Mouse (Mus musculus) regulatory T cell (primary cell): Measurements from ENCODE around the gene Mybpc1.

Experiments used
- in situ Hi-C: fragments of 300-600 bp; cut with MboI, MseI; formaldehyde crosslinking; loops from one replicate; pipeline ENCODE4 v1.15.1; 2025; ENCODE audit warnings: high pct_unique_total_duplicates

Mybpc1 gene

DNA sequence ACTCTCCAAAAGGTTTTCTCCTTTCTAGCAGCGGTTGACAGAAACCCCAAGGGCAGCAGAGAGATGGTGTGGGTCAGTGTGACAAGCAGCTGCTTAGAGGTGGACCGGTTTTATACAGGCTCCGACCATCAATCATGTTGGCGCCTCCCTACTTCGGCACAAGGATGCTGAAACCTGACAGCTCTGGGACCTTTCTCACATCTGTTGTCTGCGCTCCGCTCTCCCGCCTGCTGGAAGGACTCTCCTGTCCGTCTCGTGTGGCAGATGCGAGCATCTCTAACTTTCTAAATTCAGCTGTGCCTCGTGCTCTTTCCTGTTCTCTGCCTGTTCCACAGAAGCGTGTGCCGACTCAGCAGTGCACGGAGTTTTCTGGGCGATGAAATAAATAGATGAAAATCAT is at the start of gene Mybpc1:
Mybpc1 (minus strand) TSS at position 210 of the 400 bp plus-strand sequence.
- in situ Hi-C loops = no loop called here

GRCm38 (mm10) chr10:88645448-88645847 is 40.5 kb upstream of the Mybpc1 start:
- in situ Hi-C loops = no loop called here

GRCm38 (mm10) chr10:88631330-88631953 is 26.5 kb upstream of the Mybpc1 start:
- in situ Hi-C loops = no loop called here

DNA sequence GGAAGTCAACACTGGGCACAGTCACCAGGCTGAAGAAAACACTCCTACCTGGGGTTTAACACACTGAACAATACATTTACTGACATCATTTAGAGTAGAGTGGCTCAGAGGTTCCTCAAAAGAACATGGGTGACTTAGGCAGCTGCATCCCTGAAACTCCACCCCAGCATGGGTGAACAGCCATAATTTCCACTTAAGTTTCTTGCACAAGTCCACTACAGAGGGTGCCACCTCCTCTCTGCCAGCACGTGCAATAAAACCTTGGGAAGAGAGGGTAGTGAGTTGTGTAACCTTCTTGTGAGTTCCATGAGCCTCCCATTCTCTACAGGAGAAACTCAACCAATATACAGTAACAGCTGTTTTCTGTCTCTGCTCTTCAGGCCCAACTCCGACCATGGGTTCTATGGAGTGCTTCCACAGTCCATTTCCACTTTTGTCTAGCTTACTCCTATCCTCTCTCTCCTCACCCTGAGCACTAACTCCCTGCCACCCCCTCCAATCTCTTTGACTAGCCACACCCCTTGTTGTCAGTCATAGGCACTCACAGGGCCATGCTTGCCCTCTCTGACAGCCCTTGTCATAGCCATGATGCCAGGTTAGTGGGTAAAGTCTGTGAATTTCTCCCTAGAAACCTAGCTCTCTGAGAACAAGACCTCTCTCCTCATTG is 25.8 kb upstream of the Mybpc1 start:
- in situ Hi-C loops = no loop called here

DNA sequence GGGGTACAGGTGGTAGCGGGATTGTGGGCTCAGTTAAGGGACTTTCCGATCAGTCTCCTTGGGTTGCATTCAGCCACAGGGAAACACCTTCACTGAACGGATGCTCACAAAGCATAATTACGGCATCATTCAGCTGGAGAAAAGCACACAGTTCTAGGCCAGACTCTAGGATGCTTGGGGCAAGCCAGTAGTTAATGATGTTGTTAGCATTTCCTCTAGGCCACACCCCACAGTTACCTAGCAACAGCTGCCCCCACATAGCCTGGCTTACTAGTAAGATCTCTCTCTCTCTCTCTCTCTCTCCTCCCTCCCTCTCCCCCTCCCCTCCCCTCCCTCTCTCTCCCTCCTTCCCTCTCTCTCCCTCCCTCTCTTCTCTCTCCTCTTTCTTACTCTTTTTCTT is 22.1 kb upstream of the Mybpc1 start:
- in situ Hi-C loops = no loop called here

DNA sequence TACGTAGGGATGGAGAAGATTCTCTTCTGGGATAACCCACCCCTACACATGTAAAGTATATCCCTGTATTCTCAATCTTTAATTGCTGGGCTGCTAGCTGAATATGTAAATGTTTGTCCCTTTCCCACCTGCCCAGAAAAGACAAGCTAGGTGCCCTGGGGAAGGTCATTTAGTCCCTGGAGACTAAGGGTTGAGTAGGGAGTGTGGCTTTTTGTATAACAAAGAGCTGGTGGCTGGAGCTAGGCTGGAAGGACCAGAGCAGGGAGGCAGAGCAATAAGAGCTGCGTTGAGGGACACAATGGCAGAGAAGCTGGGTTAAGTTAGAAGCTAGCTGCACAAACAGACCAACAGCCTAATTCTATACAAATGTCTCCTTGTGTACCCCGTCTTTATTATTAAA is 21.2 kb upstream of the Mybpc1 start:
- in situ Hi-C loops = no loop called here

DNA sequence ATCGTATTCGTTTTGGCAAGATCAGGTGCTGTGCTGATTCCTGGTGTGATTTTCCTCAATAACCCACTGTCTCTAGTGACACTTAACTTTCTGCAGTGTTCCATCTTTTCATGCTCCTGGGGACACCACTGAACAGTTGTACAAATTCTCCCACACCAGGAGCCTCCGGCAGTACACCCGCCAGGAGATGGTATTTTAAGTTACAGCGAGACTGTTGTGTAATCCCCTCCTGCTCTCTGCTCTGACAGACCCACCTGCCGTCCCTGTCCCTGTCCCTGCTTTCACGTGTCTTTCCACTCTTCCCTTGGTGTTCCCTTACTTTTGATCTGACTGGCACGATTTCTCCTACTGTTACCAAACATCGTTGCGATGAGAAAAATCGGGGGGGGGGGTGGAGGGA is 19.3 kb upstream of the Mybpc1 start:
- in situ Hi-C loops = no loop called here

DNA sequence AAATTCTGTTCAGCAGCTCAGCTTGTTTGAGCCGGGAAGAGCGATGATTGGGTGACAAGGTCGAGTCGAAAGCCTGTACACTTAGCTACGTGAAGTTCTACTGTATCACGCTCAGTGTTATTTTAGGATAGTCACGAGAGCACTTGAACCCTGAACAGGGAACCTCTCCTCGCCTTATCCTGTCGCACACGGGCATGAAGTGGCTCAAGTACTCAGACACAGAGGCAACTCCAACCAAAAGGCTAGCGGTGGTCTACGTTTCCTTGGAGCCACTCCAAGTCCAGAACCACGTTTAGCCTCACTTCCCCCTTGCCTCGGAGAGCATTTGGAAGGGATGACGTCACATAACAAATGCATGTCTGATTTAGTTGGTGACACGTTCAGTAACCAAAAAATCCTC is 17.7 kb upstream of the Mybpc1 start:
- in situ Hi-C loops = no loop called here

DNA sequence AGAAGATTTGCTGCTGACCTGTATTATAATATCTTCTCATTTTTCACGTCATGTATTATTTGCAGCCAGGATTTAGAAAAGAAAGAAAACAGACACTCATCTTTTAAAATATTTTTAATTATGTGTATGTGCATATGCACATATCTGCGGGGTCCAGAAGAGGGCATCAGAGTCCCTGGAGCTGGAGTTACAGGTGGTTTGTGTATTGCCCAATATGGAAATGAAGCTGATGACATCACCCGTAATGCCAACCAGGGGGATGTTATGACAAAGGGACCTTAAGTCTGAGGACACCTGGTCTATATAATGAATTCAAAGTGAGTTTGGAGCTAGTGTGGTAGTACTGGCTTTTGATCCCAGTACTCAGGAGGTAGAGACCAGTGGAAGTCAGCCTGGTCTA is 15.9 kb upstream of the Mybpc1 start:
- in situ Hi-C loops = no loop called here

DNA sequence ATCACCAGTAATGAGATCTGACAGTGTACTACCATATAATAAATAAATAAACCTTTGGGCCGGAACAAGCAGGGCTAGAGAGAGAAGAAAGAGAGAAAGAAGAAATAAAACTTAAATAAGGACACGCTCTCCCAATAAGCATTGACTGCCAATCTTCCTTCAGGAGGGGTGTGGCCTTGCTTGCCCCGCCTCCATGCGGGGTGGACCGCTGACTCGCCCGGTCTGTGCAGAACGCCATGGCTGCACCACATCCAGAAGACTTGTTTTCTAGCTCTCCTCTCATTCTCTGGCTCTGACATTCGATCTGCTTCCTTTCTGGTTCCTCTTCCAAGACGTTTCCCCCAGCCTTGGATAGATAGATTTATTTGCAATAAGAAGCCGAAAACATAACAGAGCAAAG is 8.1 kb upstream of the Mybpc1 start:
- in situ Hi-C loops = no loop called here

DNA sequence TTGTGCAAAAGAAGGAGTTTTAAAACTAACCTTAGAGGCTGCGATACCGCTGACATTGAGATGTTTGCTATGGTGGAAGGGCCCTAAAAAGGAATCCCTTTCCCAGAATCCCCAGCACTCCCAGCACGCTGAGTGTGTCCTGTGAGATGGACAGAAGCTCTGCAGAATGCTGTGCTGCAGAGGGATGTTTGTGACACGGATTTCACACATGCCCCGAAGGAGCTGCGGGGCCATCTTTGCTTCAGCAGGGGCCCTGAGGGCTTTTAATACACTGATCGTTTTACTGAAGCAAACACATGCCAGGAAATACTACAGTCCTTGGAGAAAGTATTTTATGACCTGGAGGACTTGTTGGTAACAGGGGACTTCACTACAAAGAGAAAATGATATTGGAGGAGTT is 1.7 kb upstream of the Mybpc1 start:
- in situ Hi-C loops = no loop called here

GRCm38 (mm10) chr10:88606065-88606464 is 1.1 kb upstream of the Mybpc1 start:
- in situ Hi-C loops = no loop called here

- in situ Hi-C loops = no loop called here
These were observed 1.2 kb downstream of the Mybpc1 start for GRCm38 (mm10) chr10:88603773-88604172.

- in situ Hi-C loops = no loop called here
These were observed 1.7 kb downstream of the Mybpc1 start for GRCm38 (mm10) chr10:88603256-88603655.

- in situ Hi-C loops = no loop called here
These were observed 4.4 kb downstream of the Mybpc1 start for GRCm38 (mm10) chr10:88600591-88600990.

DNA sequence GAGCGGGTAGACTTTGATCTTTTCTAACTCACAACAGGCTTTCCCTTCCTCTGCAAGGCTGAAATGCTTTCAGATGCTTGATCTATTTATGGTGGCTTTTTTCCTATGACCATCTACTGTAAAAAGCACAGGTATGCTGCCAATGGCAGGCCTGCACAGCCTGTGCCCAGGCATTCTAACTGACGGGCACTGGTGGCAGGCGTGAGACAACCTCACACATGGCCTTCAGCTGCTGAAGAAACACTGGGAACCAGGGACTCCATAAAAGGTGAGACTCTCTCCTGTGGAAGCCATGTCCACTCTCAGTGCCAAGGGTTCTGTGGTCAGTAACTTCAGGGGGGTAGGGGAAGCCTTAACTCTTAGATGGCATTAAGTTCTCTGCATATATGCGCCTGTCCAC is 12.6 kb downstream of the Mybpc1 start:
- in situ Hi-C loops = no loop called here

GRCm38 (mm10) chr10:88591042-88591441 is 13.9 kb downstream of the Mybpc1 start:
- in situ Hi-C loops = no loop called here

DNA sequence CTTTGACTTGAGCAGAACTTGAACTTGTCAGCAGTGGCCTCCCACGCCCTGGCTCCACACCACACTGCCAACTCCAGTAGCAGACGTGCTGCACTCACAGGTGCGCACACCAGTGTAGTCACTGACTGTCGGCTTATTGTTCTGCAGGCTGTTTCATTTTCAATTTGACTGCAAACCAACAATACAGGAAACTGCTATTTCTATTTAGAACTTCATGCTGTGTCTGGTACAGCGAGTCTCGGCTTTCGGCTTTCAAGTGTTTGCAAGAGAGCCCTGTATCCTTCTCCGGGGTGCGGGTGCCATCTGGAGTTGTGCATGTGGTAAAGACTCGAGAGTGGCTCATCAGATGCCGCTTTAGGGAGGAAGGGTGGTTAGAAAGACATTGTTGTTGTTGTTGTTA is 20.5 kb downstream of the Mybpc1 start:
- in situ Hi-C loops = no loop called here

- in situ Hi-C loops = no loop called here
These were observed 24.2 kb downstream of the Mybpc1 start for GRCm38 (mm10) chr10:88580786-88581185.

- in situ Hi-C loops = no loop called here
These were observed 26.3 kb downstream of the Mybpc1 start for GRCm38 (mm10) chr10:88578651-88579050.

- in situ Hi-C loops = no loop called here
These were observed 30.8 kb downstream of the Mybpc1 start for GRCm38 (mm10) chr10:88574115-88574635.

GRCm38 (mm10) chr10:88572123-88572522 is 32.8 kb downstream of the Mybpc1 start:
- in situ Hi-C loops = no loop called here

- in situ Hi-C loops = no loop called here
These were observed 47.9 kb downstream of the Mybpc1 start for GRCm38 (mm10) chr10:88557046-88557445.
